20 mouse cellular contexts compared by ENCODE assay signal in the genomic region with DNA sequence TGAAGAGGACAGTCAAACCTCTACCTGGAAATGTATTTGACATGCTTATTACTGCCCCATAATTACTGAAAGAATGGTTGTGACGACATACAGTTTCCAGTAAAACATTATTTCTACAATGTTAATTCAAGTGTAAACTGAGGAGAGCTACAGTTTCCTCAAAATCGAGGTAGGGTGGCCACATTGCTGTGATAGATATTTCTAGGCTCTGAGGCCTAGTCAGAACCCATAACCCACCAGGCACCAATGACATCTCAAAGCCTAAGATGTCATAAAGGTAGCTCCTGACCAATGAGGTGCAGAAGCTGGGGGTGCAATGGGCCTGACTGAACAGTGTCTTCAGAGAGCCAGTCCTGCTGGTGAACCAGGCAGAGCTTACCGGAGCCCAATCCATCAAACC. TPM values are rescaled to one million over a fixed set of nuclear protein-coding genes. Genes with fewer than 3 reads are reported as not detected.
A peak's percentile ranks its signal among the peaks of the same experiment; 100 is the strongest.
DNase-seq lines count a peak whose midpoint lies in the region; TF ChIP-seq lines count a peak whose summit lies in the region.
"Had no signal": no experiment of that assay in that cellular context is flagged by ENCODE, and none has a peak within 500 bp of the region (broad histone marks: within the 10 kb centered on the region; RNA-seq: fewer than 3 reads in every experiment).

A gene (plus strand): TSS at position 301 of the 400 bp plus-strand sequence.

- H3K27me3 ChIP-seq in testis, adult 2 months (ENCODE audit: control insufficient read depth, insufficient read depth, low read length) = no peaks in the 10 kb centered on the region
- H3K27me3 ChIP-seq: CH12.LX, Patski had no signal

- no peak; the same call in 1 of the 2 replicates for TF ChIP-seq POLR2A in testis, adult 2 months (IDR thresholded peaks at IDR 0.05; ENCODE audit: control insufficient read depth, low read depth, low read length)

- no peaks in the 10 kb centered on the region for H3K36me3 ChIP-seq in testis, adult 2 months (ENCODE audit: control insufficient read depth, insufficient read depth, low read length)

- no peak for DNase-seq in testis, postnatal 10 days (ENCODE audit: low spot score)
- DNase-seq: adrenal gland, adult 2 months; adrenal gland, adult 8-10 months; adrenal gland, postnatal 10 days; adrenal gland, postnatal 14 days; adrenal gland, postnatal 25 days; adrenal gland, postnatal 36 days; B cell, adult 2 months; cerebellum, adult 11 months; cerebellum, adult 11-12 months; cerebellum, adult 18-20 months; cerebellum, adult 2 months had no signal

- peak within 1 kb of the TSS; percentile 68 for H3K27ac ChIP-seq in testis, adult 2 months (ENCODE audit: control insufficient read depth, insufficient read depth, low read depth, low read length)

- no peaks in the 10 kb centered on the region for H3K4me1 ChIP-seq in testis, adult 2 months (ENCODE audit: control insufficient read depth, insufficient read depth, low read length)

- peak within 1 kb of the TSS; percentile 68 for H3K4me3 ChIP-seq in testis, adult 2 months (ENCODE audit: control insufficient read depth, low read depth, low read length)

- no peak for TF ChIP-seq CTCF in testis, adult 2 months (IDR thresholded peaks at IDR 0.05; ENCODE audit: control insufficient read depth, insufficient read depth, insufficient replicate concordance, low read depth, low read length)

RNA-seq across cellular contexts. Expression of the gene that starts here (rescaled TPM):
- 213 and 299 TPM in 2 replicates for polyA plus RNA-seq in testis, adult 2 months (2012; rRNA removed)
- polyA plus RNA-seq: activated CD4-positive, CD25-positive, alpha-beta regulatory T cell, adult 4 months; brain, embryonic 14.5 days; C2C12; CD4-positive, CD25-positive, alpha-beta regulatory T cell, adult 4 months; cerebellum, adult 2 months; G1E; Patski had no signal
